Mouse (Mus musculus) intestine, embryonic 14.5 days (tissue): ENCODE data around the gene Rnf220. TPM values are rescaled to one million over a fixed set of nuclear protein-coding genes. Genes with fewer than 3 reads are reported as not detected.
A peak's percentile ranks its signal among the peaks of the same experiment; 100 is the strongest.

Experiments used
- ATAC-seq: fragments of 200-750 bp; cut with Nextera tagmentation; replicated peaks from 2 replicates; pipeline ENCODE4 v1.8.0; 2017; ENCODE audit warnings: low read depth, moderate number of reproducible peaks, moderate TSS enrichment, moderate library complexity; ENCODE audit not compliant: low FRiP score, low TSS enrichment
- DNase-seq: peaks from one replicate; pipeline ENCODE4 v3.0.0-alpha.2; 2018; ENCODE audit warnings: low spot score
- H3K27ac ChIP-seq: fragments of 300-500 bp; sonication (generic); 2 replicates; pipeline ENCODE4 v1.5.1; 2014; ENCODE audit warnings: low read depth, mild to moderate bottlenecking, control low read depth
- H3K27me3 ChIP-seq: fragments of 300-500 bp; sonication (generic); replicated peaks from 2 replicates; pipeline ENCODE4 v1.6.1; 2014; ENCODE audit warnings: low read length, control low read depth; ENCODE audit not compliant: control insufficient read depth, insufficient read depth
- H3K36me3 ChIP-seq: fragments of 300-500 bp; sonication (generic); 2 replicates; pipeline ENCODE4 v1.6.1; 2014; ENCODE audit warnings: low read length, control low read depth; ENCODE audit not compliant: control insufficient read depth, insufficient read depth
- H3K4me1 ChIP-seq: fragments of 300-500 bp; sonication (generic); replicated peaks from 2 replicates; pipeline ENCODE4 v1.6.1; 2014; ENCODE audit warnings: low read length, control low read depth, mixed read lengths; ENCODE audit not compliant: control insufficient read depth, insufficient read depth
- H3K4me2 ChIP-seq: fragments of 300-500 bp; sonication (generic); 2 replicates; pipeline ENCODE4 v1.6.1; 2014; ENCODE audit warnings: low read length
- H3K4me3 ChIP-seq: fragments of 300-500 bp; sonication (generic); 2 replicates; pipeline ENCODE4 v1.5.1; 2014; ENCODE audit warnings: low read depth, low read length, control low read depth, mixed read lengths
- H3K9ac ChIP-seq: fragments of 300-500 bp; sonication (generic); 2 replicates; pipeline ENCODE4 v1.6.1; 2014; ENCODE audit warnings: mild to moderate bottlenecking, low read length
- H3K9me3 ChIP-seq: fragments of 300-500 bp; sonication (generic); 2 replicates; pipeline ENCODE4 v1.6.1; 2016; ENCODE audit warnings: low read length, control low read depth; ENCODE audit not compliant: control insufficient read depth
- WGBS: fragments of 180-500 bp; shearing (Covaris S2); extraction: QIAGEN DNeasy Blood & Tissue Kit; methylation state at CpG from one replicate; pipeline ENCODE4 v1.1.7; 2014; 5-methylcytosine and 5-hydroxymethylcytosine counted together
- polyA plus RNA-seq: library from polyadenylated mRNA; unstranded; fragments of >200 nt; fragmentation: Nextera tagmentation; extraction: Ambion mirVana; gene quantifications from 2 replicates; pipeline ENCODE4 v1.2.1, GENCODE M21; 2014

Rnf220 gene
- polyA plus RNA-seq, 1 experiment from 2014 or later = 65.1 TPM

- Histone ChIP-seq H3K4me3 (peak overlapping the region; percentile 38), H3K9ac (peak overlapping the region; percentile 2; the same call in 1 of the 2 replicates), H3K36me3 (no peaks in the 10 kb centered on the region), H3K27me3 (peaks cover 60% of the 10 kb centered on the region), H3K9me3 (no peaks in the 10 kb centered on the region), H3K4me1 (0 out of 2 replicates have a peak, but pooled peaks cover 6% of the 10 kb centered on the region), H3K4me2 (peak overlapping the region; percentile 77), H3K27ac (no peak overlapping the region)
- WGBS = under 1% methylated on average over 69 of the region's 69 CpGs
- DNase-seq = peak; percentile 70
- peak; percentile 54 for ATAC-seq
These were observed 12.4 kb downstream of the Rnf220 start for GRCm38 (mm10) chr4:117484256-117485044.

GRCm38 (mm10) chr4:117483931-117484255, 13.0 kb downstream of the Rnf220 start:
- peak overlapping the region; percentile 2; the same call in 1 of the 2 replicates for H3K9ac ChIP-seq
- peak overlapping the region; percentile 77 for H3K4me2 ChIP-seq
- no peak for DNase-seq
- ATAC-seq = no peak; the same call in 1 of the 2 replicates
- 1% methylated on average over 15 of the region's 15 CpGs for WGBS
- H3K9me3 ChIP-seq = no peaks in the 10 kb centered on the region
- H3K4me1 ChIP-seq = 0 out of 2 replicates have a peak, but pooled peaks cover 6% of the 10 kb centered on the region
- peak overlapping the region; percentile 38 for H3K4me3 ChIP-seq
- H3K27me3 ChIP-seq = peaks cover 57% of the 10 kb centered on the region
- H3K36me3 ChIP-seq = no peaks in the 10 kb centered on the region
- H3K27ac ChIP-seq = no peak overlapping the region

DNA sequence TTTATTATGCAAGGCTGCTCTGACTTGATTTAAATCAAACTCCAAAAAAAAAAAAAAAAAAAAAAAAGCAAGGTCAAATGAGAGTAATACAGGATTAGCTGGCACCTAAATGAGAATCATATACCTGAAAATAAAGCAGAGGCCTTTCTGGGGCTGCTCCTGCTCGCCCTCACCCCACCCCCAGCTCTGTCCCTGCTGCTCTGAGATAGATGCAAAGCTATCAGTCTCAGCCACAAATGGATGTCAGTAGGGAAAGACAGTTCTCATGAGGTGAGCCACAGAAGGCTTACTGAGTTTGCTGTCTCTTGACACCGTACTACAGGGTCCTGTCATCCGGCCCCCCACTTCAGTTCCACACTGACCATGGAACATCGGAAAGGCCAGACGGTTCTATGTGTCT, 14.7 kb downstream of the Rnf220 start:
- Histone ChIP-seq H3K4me1 (peaks cover 10% of the 10 kb centered on the region; the same call in 1 of the 2 replicates), H3K36me3 (no peaks in the 10 kb centered on the region), H3K4me2 (no peak overlapping the region), H3K9me3 (no peaks in the 10 kb centered on the region), H3K4me3 (no peak overlapping the region), H3K27ac (no peak overlapping the region), H3K9ac (no peak overlapping the region), H3K27me3 (peaks cover 39% of the 10 kb centered on the region)
- 74% methylated on average over 5 of the region's 5 CpGs for WGBS
- no peak for ATAC-seq
- no peak for DNase-seq

DNA sequence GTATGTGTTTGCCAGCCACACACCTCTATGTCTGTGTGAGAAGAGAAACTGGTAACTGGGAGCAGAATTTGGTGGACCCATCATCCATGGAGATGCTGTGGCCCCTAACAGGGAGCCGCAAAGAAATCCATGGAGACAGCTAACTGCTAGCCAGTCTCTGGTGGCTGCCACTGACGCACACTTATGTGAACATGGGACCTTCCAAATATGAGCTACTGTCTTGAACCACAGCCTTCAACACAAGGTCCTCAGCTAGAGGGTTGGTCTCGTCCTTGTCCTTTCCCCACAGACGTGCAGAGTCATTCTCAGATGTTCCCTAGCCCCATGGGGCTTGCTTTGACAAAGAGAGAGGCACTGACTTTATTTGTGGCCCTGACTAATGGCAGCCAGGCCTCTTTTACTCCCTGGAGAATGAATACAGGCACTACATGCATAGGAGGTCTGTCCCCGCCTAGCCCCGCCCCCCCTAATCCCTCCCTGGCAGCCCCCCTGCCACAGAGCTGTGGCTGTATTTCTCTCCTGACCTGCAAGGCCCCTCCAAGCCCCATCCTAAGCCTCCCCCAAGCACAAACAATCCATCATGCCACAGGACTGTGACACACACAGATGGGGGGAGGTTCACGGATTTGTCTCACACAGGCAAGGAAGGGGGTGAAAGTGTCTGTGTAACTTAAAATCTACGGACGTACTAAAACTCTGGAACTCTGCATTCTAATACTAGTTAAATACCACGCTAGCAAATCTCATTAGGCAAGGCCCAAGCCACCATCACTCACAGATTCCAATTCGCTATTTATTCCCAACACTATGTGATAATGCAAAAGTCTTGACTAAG, 16.0 kb downstream of the Rnf220 start:
- no peak for DNase-seq
- WGBS = 50% methylated on average over 11 of the region's 11 CpGs
- no peak for ATAC-seq

DNA sequence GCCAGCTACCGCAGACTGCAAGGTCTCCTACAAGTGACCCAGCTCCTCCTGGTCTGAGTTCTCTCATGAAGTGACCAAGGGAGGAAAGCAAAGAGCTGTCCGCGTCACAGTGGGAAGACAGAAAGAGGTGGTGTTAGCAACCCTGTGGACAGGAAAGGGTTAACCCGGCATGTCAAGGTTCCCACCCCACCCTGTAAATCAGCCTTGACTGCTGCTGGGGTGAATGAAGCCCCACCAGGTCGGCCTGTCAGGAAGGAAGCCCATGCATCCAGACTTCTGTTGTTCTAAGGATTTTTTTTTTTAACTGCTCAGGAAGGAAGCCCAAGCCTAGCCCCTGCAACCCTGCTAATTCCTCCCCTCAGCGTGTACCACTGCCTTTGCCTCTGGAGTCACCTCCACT, 16.9 kb downstream of the Rnf220 start:
- Histone ChIP-seq H3K9ac (no peak overlapping the region), H3K36me3 (no peaks in the 10 kb centered on the region), H3K27me3 (peaks cover 24% of the 10 kb centered on the region), H3K9me3 (no peaks in the 10 kb centered on the region), H3K4me3 (no peak overlapping the region), H3K4me1 (peaks cover 9% of the 10 kb centered on the region; the same call in 1 of the 2 replicates), H3K4me2 (no peak overlapping the region), H3K27ac (no peak overlapping the region)
- DNase-seq (no peak), ATAC-seq (no peak)
- whole genome bisulfite sequencing = 40% methylated on average over 6 of the region's 6 CpGs

More for the DNA sequence above, 16.0 kb downstream of the Rnf220 start:
- no peaks in the 10 kb centered on the region for H3K36me3 ChIP-seq
- no peak overlapping the region for H3K4me3 ChIP-seq
- no peaks in the 10 kb centered on the region for H3K9me3 ChIP-seq
- no peak overlapping the region for H3K9ac ChIP-seq
- peaks cover 27% of the 10 kb centered on the region for H3K27me3 ChIP-seq
- peaks cover 10% of the 10 kb centered on the region; the same call in 1 of the 2 replicates for H3K4me1 ChIP-seq
- no peak overlapping the region for H3K4me2 ChIP-seq
- H3K27ac ChIP-seq = no peak overlapping the region

- H3K27me3 ChIP-seq = peaks cover 15% of the 10 kb centered on the region
- ATAC-seq = no peak
- H3K9ac ChIP-seq = no peak overlapping the region
- H3K27ac ChIP-seq = no peak overlapping the region
- H3K4me2 ChIP-seq = no peak overlapping the region
- peaks cover 4% of the 10 kb centered on the region; the same call in 1 of the 2 replicates for H3K4me1 ChIP-seq
- 55% methylated on average over 15 of the region's 15 CpGs for WGBS
- H3K9me3 ChIP-seq = no peaks in the 10 kb centered on the region
- H3K4me3 ChIP-seq = no peak overlapping the region
- no peaks in the 10 kb centered on the region for H3K36me3 ChIP-seq
- DNase-seq = no peak
These were observed 18.7 kb downstream of the Rnf220 start for GRCm38 (mm10) chr4:117478101-117478673.

DNA sequence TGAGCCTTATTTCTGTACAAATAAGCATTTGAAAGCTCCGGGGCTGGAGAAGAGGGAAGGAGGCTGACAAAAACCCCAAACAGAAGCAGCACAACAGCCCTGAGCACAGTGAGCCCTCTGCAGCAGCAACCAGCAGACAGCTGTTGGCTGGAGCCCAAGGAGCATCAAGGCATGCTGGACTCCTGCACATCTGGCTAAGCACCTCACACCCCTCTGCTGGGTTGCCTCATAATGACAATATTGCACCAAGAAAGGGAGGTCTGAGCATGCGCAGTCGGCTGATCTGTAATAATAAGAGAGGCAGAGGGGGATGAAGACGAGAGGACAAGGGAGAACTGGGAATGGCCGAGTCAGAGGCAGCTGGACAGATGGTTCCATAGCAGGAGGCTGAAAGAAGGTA, 19.5 kb downstream of the Rnf220 start:
- Histone ChIP-seq H3K9ac (no peak overlapping the region), H3K36me3 (no peaks in the 10 kb centered on the region), H3K9me3 (no peaks in the 10 kb centered on the region), H3K4me3 (no peak overlapping the region), H3K27ac (no peak overlapping the region), H3K4me2 (no peak overlapping the region), H3K4me1 (peaks cover 11% of the 10 kb centered on the region; the same call in 1 of the 2 replicates), H3K27me3 (peaks cover 14% of the 10 kb centered on the region)
- no peak for DNase-seq
- 61% methylated on average over 5 of the region's 5 CpGs for WGBS
- ATAC-seq = no peak

- no peaks in the 10 kb centered on the region for H3K9me3 ChIP-seq
- H3K4me3 ChIP-seq = no peak overlapping the region
- ATAC-seq (no peak), DNase-seq (no peak)
- whole genome bisulfite sequencing = 58% methylated on average over 4 of the region's 4 CpGs
- H3K9ac ChIP-seq = no peak overlapping the region
- H3K4me2 ChIP-seq = no peak overlapping the region
- H3K4me1 ChIP-seq = peaks cover 11% of the 10 kb centered on the region; the same call in 1 of the 2 replicates
- no peaks in the 10 kb centered on the region for H3K36me3 ChIP-seq
- no peak overlapping the region for H3K27ac ChIP-seq
- peaks cover 14% of the 10 kb centered on the region for H3K27me3 ChIP-seq
These were observed 20.1 kb downstream of the Rnf220 start for GRCm38 (mm10) chr4:117476777-117477176.
